Mouse (Mus musculus): ENCODE data around the gene Mybph. TPM values are rescaled to one million over a fixed set of nuclear protein-coding genes. Genes with fewer than 3 reads are reported as not detected.
A peak's percentile ranks its signal among the peaks of the same experiment; 100 is the strongest.

Gene Mybph
- polyA plus RNA-seq, 1 experiment from 2014 or later = 1.7 TPM

DNA sequence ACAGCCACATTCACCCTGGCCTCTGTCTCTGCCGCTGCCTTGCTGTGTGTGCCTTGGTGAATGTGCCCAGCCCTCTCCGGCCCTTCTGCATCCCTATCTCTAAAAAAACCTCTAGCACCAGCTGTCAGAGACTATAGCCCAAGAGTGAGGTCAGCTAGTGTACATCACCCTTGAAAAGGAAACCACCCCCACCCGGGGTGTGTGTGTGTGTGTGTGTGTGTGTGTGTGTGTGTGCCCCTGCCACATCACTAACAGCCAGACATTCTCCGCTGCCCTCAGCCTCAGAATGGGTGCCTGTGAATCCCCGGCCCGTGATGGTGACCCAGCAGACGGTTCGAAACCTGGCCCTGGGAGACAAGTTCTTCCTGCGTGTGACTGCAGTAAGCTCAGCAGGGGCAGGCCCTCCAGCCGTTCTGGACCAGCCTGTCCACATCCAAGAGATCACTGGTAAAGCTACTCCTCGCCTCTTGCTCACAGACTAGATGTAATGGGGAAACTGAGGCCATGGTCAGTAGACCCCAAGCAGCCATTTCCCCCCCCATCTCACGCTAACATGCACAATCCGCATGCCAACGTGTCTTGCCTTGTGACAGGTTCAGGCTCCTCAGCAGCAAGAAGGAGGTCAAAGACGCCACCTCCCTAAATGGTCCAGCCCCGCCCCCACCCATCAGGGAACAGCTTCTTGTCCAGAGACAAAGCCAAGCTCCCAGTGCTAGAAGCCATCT is 1.2 kb downstream of the Mybph start:
- no peak for ATAC-seq (ENCODE audit: low read depth)
- Histone ChIP-seq H3K4me3 (ENCODE audit: low read depth, low read length) (no peak overlapping the region), H3K4me1 (ENCODE audit: control insufficient read depth, low read depth, low read length) (no peaks in the 10 kb centered on the region), H3K27me3 (ENCODE audit: control insufficient read depth, insufficient read depth, low read depth, low read length) (no peaks in the 10 kb centered on the region), H3K9me3 (replicated peaks; ENCODE audit: control insufficient read depth, low read length) (no peaks in the 10 kb centered on the region), H3K27ac (ENCODE audit: low read length) (no peak overlapping the region), H3K36me3 (ENCODE audit: control insufficient read depth, insufficient read depth) (no peaks in the 10 kb centered on the region), H3K4me2 (ENCODE audit: low read depth, low read length) (no peak overlapping the region), H3K9ac (ENCODE audit: low read depth, low read length) (no peak overlapping the region)
- 61% methylated on average over 16 of the region's 16 CpGs for WGBS (ENCODE audit: insufficient replicate concordance)

DNA sequence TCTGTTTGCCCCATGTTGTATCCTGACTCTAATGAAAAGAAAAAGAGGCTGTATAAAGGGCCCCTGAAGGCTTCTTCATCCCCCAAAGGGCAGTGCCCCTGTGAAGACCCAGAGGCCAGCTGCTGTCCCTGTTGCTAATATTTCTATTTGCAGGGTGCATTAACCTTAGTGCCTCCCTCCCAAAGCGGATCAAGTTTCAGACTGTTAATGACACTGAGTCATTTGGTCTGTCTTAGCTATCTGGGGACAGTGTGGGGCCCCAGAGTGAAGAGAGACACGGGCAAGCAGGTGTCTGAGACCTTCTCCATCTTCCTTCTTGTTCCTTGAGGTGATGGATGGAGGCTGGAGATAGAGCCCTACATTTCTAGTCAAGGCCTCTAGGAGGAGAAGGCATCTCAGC is 1.9 kb downstream of the Mybph start:
- no peak for ATAC-seq (ENCODE audit: low read depth)
- Histone ChIP-seq H3K4me2 (ENCODE audit: low read depth, low read length) (no peak overlapping the region), H3K36me3 (ENCODE audit: control insufficient read depth, insufficient read depth) (no peaks in the 10 kb centered on the region), H3K4me1 (ENCODE audit: control insufficient read depth, low read depth, low read length) (no peaks in the 10 kb centered on the region), H3K9me3 (replicated peaks; ENCODE audit: control insufficient read depth, low read length) (no peaks in the 10 kb centered on the region), H3K27ac (ENCODE audit: low read length) (no peak overlapping the region), H3K27me3 (ENCODE audit: control insufficient read depth, insufficient read depth, low read depth, low read length) (no peaks in the 10 kb centered on the region), H3K9ac (ENCODE audit: low read depth, low read length) (no peak overlapping the region), H3K4me3 (ENCODE audit: low read depth, low read length) (no peak overlapping the region)
- WGBS (ENCODE audit: insufficient replicate concordance) = 26% methylated on average over 2 of the region's 2 CpGs

DNA sequence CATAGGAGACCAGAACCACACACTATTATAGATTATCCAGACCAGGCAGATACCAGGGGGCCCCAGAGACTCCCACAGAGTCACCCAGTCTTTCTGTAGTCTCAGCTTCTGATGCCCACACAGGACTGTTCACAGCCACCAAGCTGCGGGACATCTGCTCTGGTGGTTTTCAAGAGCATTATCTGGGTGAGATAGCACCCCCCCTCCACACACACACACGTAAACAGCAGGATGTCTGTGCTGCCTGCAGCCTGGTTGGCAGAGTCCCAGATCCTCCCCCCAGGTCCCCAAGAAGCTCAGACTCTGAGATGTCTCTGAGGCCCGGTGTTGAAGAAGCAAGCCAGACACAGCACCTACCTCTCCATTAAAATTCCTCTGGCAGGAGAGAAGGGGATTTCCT is 2.3 kb downstream of the Mybph start:
- H3K27me3 ChIP-seq (ENCODE audit: control insufficient read depth, insufficient read depth, low read depth, low read length) = no peaks in the 10 kb centered on the region
- WGBS (ENCODE audit: insufficient replicate concordance) = 12% methylated on average over 3 of the region's 3 CpGs
- ATAC-seq (ENCODE audit: low read depth) = peak; percentile 40; the same call in 1 of the 2 replicates
- H3K36me3 ChIP-seq (ENCODE audit: control insufficient read depth, insufficient read depth) = no peaks in the 10 kb centered on the region
- H3K9ac ChIP-seq (ENCODE audit: low read depth, low read length) = no peak overlapping the region
- H3K4me3 ChIP-seq (ENCODE audit: low read depth, low read length) = no peak overlapping the region
- no peaks in the 10 kb centered on the region for H3K4me1 ChIP-seq (ENCODE audit: control insufficient read depth, low read depth, low read length)
- H3K9me3 ChIP-seq (replicated peaks; ENCODE audit: control insufficient read depth, low read length) = no peaks in the 10 kb centered on the region
- H3K4me2 ChIP-seq (ENCODE audit: low read depth, low read length) = no peak overlapping the region
- no peak overlapping the region for H3K27ac ChIP-seq (ENCODE audit: low read length)

DNA sequence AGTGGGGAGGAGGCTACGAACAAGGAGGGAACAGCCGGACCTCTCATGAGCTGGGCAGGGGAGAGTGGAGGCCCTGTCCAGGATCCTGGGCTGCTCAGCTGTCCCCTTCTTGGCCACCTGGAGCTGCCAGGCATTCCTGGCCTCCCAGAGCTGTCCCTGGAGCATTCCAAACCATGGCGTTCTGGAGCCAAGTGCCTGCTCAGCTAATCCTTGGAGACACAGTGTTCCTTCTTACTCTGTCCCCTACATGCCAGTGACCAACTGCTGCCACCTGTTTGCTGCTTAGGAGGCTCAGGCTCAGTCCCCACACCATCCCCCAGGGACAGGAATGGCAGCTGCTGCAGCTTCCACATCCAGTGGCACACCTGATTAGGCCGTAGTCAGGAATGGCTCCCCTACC is 2.7 kb downstream of the Mybph start:
- Histone ChIP-seq H3K36me3 (ENCODE audit: control insufficient read depth, insufficient read depth) (no peaks in the 10 kb centered on the region), H3K4me2 (ENCODE audit: low read depth, low read length) (no peak overlapping the region), H3K4me1 (ENCODE audit: control insufficient read depth, low read depth, low read length) (no peaks in the 10 kb centered on the region), H3K4me3 (ENCODE audit: low read depth, low read length) (no peak overlapping the region), H3K27ac (ENCODE audit: low read length) (no peak overlapping the region), H3K27me3 (ENCODE audit: control insufficient read depth, insufficient read depth, low read depth, low read length) (no peaks in the 10 kb centered on the region), H3K9me3 (replicated peaks; ENCODE audit: control insufficient read depth, low read length) (no peaks in the 10 kb centered on the region), H3K9ac (ENCODE audit: low read depth, low read length) (no peak overlapping the region)
- no peak for ATAC-seq (ENCODE audit: low read depth)
- 59% methylated on average over 4 of the region's 4 CpGs for WGBS (ENCODE audit: insufficient replicate concordance)

DNA sequence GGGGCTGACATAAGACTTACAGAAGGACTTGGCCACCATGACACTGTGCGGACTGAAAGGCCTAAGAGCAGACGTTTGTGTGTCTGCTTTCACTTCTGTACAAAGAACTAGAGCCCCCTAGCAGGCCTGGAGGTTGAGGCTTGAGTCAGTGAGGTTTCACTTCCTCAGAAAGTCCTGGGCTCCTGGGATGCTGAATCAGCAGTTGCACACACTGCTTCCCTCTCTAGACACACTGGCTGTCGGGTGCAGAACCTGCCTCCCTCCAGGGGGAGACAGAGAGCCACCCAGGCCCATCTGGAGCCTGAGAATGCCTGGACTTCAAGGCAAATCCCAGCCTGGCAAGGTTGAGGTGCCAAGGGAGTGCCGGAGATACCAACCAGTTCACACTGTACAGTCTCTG is 3.1 kb downstream of the Mybph start:
- H3K4me3 ChIP-seq (ENCODE audit: low read depth, low read length) = no peak overlapping the region
- no peaks in the 10 kb centered on the region for H3K4me1 ChIP-seq (ENCODE audit: control insufficient read depth, low read depth, low read length)
- no peak overlapping the region for H3K27ac ChIP-seq (ENCODE audit: low read length)
- no peak overlapping the region for H3K9ac ChIP-seq (ENCODE audit: low read depth, low read length)
- no peaks in the 10 kb centered on the region for H3K9me3 ChIP-seq (replicated peaks; ENCODE audit: control insufficient read depth, low read length)
- ATAC-seq (ENCODE audit: low read depth) = peak; percentile 35
- no peaks in the 10 kb centered on the region for H3K27me3 ChIP-seq (ENCODE audit: control insufficient read depth, insufficient read depth, low read depth, low read length)
- no peaks in the 10 kb centered on the region for H3K36me3 ChIP-seq (ENCODE audit: control insufficient read depth, insufficient read depth)
- no peak overlapping the region for H3K4me2 ChIP-seq (ENCODE audit: low read depth, low read length)
- WGBS (ENCODE audit: insufficient replicate concordance) = 31% methylated on average over 4 of the region's 4 CpGs

DNA sequence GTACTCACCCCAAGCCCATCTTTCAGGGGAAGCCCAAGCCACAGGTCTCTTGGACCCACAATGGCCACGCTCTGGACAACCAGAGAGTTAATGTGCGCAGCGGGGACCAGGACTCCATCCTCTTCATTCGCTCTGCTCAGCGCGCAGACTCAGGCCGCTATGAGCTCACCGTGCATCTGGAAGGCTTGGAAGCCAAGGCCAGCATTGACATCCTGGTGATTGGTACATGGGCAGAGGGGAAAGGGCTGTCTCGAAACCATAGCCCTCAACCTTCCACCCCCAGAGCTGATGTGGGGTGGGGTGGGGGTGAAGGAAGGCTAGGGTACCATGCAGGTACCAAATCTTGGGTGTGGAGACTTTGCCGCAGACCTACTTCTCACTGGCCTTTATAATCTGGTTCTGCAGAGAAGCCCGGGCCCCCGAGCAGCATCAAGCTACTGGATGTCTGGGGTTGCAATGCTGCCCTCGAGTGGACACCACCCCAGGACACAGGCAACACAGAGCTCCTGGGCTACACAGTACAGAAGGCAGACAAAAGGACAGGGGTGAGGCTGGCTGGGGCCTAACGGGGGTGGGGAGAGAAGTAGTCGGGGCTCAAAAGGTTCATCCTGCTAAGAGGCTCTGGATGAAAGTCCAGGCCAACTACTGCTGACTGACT is 4.2 kb downstream of the Mybph start:
- H3K36me3 ChIP-seq (ENCODE audit: control insufficient read depth, insufficient read depth) = no peaks in the 10 kb centered on the region
- H3K27ac ChIP-seq (ENCODE audit: low read length) = no peak overlapping the region
- no peak overlapping the region for H3K9ac ChIP-seq (ENCODE audit: low read depth, low read length)
- no peaks in the 10 kb centered on the region for H3K27me3 ChIP-seq (ENCODE audit: control insufficient read depth, insufficient read depth, low read depth, low read length)
- 70% methylated on average over 15 of the region's 15 CpGs for WGBS (ENCODE audit: insufficient replicate concordance)
- H3K4me2 ChIP-seq (ENCODE audit: low read depth, low read length) = no peak overlapping the region
- no peaks in the 10 kb centered on the region for H3K9me3 ChIP-seq (replicated peaks; ENCODE audit: control insufficient read depth, low read length)
- no peak for ATAC-seq (ENCODE audit: low read depth)
- no peak overlapping the region for H3K4me3 ChIP-seq (ENCODE audit: low read depth, low read length)
- H3K4me1 ChIP-seq (ENCODE audit: control insufficient read depth, low read depth, low read length) = no peaks in the 10 kb centered on the region

DNA sequence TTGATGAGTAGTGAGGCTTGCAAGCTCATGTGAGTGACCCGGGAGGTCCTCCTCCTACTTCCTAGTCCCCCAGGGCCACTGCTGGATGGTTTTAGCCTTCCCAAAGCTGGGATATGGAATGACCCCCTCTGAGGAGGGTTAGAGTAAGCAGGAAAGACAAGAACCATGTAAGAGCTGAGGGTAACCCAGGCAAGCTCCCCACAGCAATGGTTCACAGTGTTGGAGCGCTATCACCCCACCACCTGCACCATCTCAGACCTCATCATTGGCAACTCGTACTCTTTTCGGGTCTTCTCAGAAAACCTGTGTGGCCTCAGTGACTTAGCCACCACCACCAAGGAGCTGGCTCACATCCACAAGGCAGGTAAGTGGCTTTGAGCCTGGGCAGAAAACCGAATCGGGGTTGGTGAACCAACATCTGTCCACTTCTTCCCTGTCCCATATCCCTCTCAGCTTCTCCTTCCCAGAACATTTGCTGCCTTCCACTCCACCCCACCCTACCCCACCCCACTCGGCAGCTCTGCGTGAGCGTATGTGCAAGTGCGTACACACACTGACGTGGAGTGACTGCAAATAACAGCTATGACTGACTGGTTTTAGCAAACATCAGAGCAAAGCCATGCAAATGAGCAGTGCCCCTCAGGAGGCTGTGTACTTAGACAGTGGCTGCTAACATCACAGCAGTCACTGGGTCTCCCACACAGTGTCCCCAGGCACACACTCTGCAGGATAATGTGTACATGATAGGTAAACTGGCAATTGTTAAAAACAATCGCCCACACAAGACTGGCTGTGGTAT is 5.1 kb downstream of the Mybph start:
- Histone ChIP-seq H3K4me1 (ENCODE audit: control insufficient read depth, low read depth, low read length) (no peaks in the 10 kb centered on the region), H3K9me3 (replicated peaks; ENCODE audit: control insufficient read depth, low read length) (no peaks in the 10 kb centered on the region), H3K27ac (ENCODE audit: low read length) (no peak overlapping the region), H3K4me2 (ENCODE audit: low read depth, low read length) (no peak overlapping the region), H3K27me3 (ENCODE audit: control insufficient read depth, insufficient read depth, low read depth, low read length) (no peaks in the 10 kb centered on the region), H3K4me3 (ENCODE audit: low read depth, low read length) (no peak overlapping the region), H3K36me3 (ENCODE audit: control insufficient read depth, insufficient read depth) (no peaks in the 10 kb centered on the region), H3K9ac (ENCODE audit: low read depth, low read length) (no peak overlapping the region)
- no peak; the same call in 1 of the 2 replicates for ATAC-seq (ENCODE audit: low read depth)
- WGBS (ENCODE audit: insufficient replicate concordance) = 68% methylated on average over 12 of the region's 12 CpGs

DNA sequence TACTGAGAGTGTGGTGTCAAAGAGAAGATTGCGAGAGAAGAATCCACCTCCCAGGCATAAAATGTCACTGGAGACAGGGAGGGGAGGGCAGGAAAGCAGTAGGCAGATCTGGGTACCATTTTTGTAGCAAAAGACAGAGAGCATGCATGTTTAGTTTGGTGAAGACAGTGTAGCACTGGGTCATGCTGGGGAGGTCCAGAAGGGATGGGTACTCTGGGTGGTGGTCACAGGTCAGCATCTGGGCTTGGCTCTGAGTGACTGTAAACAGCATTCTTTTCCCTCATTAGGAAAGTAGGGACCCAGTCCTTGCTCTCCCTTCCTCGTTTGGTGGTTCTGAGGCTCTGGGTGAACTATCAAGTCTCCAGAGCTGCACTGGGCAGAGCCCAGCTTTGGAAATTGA is 7.2 kb downstream of the Mybph start:
- no peak overlapping the region for H3K27ac ChIP-seq (ENCODE audit: low read length)
- peaks cover 4% of the 10 kb centered on the region for H3K4me1 ChIP-seq (ENCODE audit: control insufficient read depth, low read depth, low read length)
- no peaks in the 10 kb centered on the region for H3K9me3 ChIP-seq (replicated peaks; ENCODE audit: control insufficient read depth, low read length)
- 37% methylated on average over 2 of the region's 2 CpGs for WGBS (ENCODE audit: insufficient replicate concordance)
- H3K27me3 ChIP-seq (ENCODE audit: control insufficient read depth, insufficient read depth, low read depth, low read length) = no peaks in the 10 kb centered on the region
- no peak overlapping the region for H3K9ac ChIP-seq (ENCODE audit: low read depth, low read length)
- H3K4me3 ChIP-seq (ENCODE audit: low read depth, low read length) = no peak overlapping the region
- no peak for ATAC-seq (ENCODE audit: low read depth)
- H3K4me2 ChIP-seq (ENCODE audit: low read depth, low read length) = no peak overlapping the region
- H3K36me3 ChIP-seq (ENCODE audit: control insufficient read depth, insufficient read depth) = no peaks in the 10 kb centered on the region

All from liver, embryonic 16.5 days (tissue).